11 mouse cellular contexts compared by ENCODE assay signal in genomic region chr6:85409003-85409402, GRCm38 (mm10). TPM values are rescaled to one million over a fixed set of nuclear protein-coding genes. Genes with fewer than 3 reads are reported as not detected.
A peak's percentile ranks its signal among the peaks of the same experiment; 100 is the strongest.
DNase-seq lines count a peak whose midpoint lies in the region; ATAC-seq and TF ChIP-seq lines count a peak whose summit lies in the region.
"Had no signal": no experiment of that assay in that cellular context is flagged by ENCODE, and none has a peak within 500 bp of the region (broad histone marks: within the 10 kb centered on the region; RNA-seq: fewer than 3 reads in every experiment).

No protein-coding gene starts in this region.

- no peak for ATAC-seq in heart, embryonic 11.5 days (replicated peaks; ENCODE audit: insufficient number of reproducible peaks, low FRiP score, low TSS enrichment)
- no peak for ATAC-seq in limb, embryonic 15.5 days (ENCODE audit: insufficient number of reproducible peaks, low FRiP score, low TSS enrichment, low read depth)

- H3K27ac ChIP-seq in heart, embryonic 11.5 days (ENCODE audit: low read depth, low read length), result no peak overlapping the region
- peak overlapping the region; percentile 40 for H3K27ac ChIP-seq in forebrain, embryonic 10.5 days
- H3K27ac ChIP-seq in limb, embryonic 15.5 days, result no peak overlapping the region
- H3K27ac ChIP-seq: liver, embryonic 14.5 days had no signal

- 1% methylated on average over 31 of the region's 31 CpGs for WGBS in heart, embryonic 11.5 days (ENCODE audit: insufficient replicate concordance)
- WGBS in forebrain, embryonic 10.5 days, result 1% methylated on average over 31 of the region's 31 CpGs
- 4% methylated on average over 31 of the region's 31 CpGs for WGBS in limb, embryonic 15.5 days

- H3K4me1 ChIP-seq in heart, embryonic 11.5 days (ENCODE audit: control insufficient read depth, insufficient read depth, low read length), result no peaks in the 10 kb centered on the region
- H3K4me1 ChIP-seq in E14TG2a.4 (replicated peaks; ENCODE audit: low read depth, low read length), result peaks cover 35% of the 10 kb centered on the region
- peaks cover 19% of the 10 kb centered on the region for H3K4me1 ChIP-seq in forebrain, embryonic 10.5 days
- H3K4me1 ChIP-seq in limb, embryonic 15.5 days, result peaks cover 6% of the 10 kb centered on the region

- peaks cover 46% of the 10 kb centered on the region for H3K27me3 ChIP-seq in heart, embryonic 11.5 days (ENCODE audit: control insufficient read depth, insufficient read depth, low read length)
- peaks cover 55% of the 10 kb centered on the region for H3K27me3 ChIP-seq in E14TG2a.4 (ENCODE audit: insufficient read depth, low read length)
- H3K27me3 ChIP-seq in forebrain, embryonic 10.5 days (ENCODE audit: poor library complexity, severe bottlenecking), result peaks cover 71% of the 10 kb centered on the region
- H3K27me3 ChIP-seq in limb, embryonic 15.5 days, result peaks cover 47% of the 10 kb centered on the region

- H3K9me3 ChIP-seq in heart, embryonic 11.5 days (replicated peaks; ENCODE audit: control insufficient read depth, low read length), result no peaks in the 10 kb centered on the region
- H3K9me3 ChIP-seq in E14TG2a.4 (ENCODE audit: low read length), result no peaks in the 10 kb centered on the region
- H3K9me3 ChIP-seq in forebrain, embryonic 10.5 days, result no peaks in the 10 kb centered on the region
- H3K9me3 ChIP-seq in limb, embryonic 15.5 days, result no peaks in the 10 kb centered on the region
- H3K9me3 ChIP-seq: G1E had no signal

- no peak overlapping the region for H3K9ac ChIP-seq in heart, embryonic 11.5 days (ENCODE audit: low read depth, low read length)
- H3K9ac ChIP-seq in limb, embryonic 15.5 days, result no peak overlapping the region
- H3K9ac ChIP-seq: liver, embryonic 14.5 days had no signal

- intact Hi-C loops in heart, postnatal 25 days (cut with DNase I), result no loop called here

- DNase-seq in heart, postnatal 25 days (ENCODE audit: low spot score), result no peak
- peak; percentile 63 for DNase-seq in forebrain, embryonic 10.5 days (ENCODE audit: extremely low spot score, low spot score)
- DNase-seq in ovary, adult 18-20 months (ENCODE audit: low spot score), result no peak
- DNase-seq in urinary bladder, postnatal 10 days (ENCODE audit: low spot score), result no peak
- DNase-seq in kidney, postnatal 14 days, result no peak

- H3K4me2 ChIP-seq in heart, embryonic 11.5 days, result peak overlapping the region; percentile 61
- H3K4me2 ChIP-seq in limb, embryonic 15.5 days, result peak overlapping the region; percentile 24; the same call in 1 of the 2 replicates

- no peak for TF ChIP-seq CTCF in E14TG2a.4 (conservative IDR thresholded peaks at IDR 0.05; ENCODE audit: low read length)

- H3K4me3 ChIP-seq in heart, embryonic 11.5 days (ENCODE audit: low read depth, low read length), result peak overlapping the region; percentile 31
- peak overlapping the region; percentile 75 for H3K4me3 ChIP-seq in E14TG2a.4 (replicated peaks; ENCODE audit: low read length)
- peak overlapping the region; percentile 46 for H3K4me3 ChIP-seq in forebrain, embryonic 10.5 days
- peak overlapping the region; percentile 5; the same call in 1 of the 2 replicates for H3K4me3 ChIP-seq in limb, embryonic 15.5 days

- H3K36me3 ChIP-seq in heart, embryonic 11.5 days (ENCODE audit: control insufficient read depth, insufficient read depth, low read length), result no peaks in the 10 kb centered on the region
- no peaks in the 10 kb centered on the region for H3K36me3 ChIP-seq in E14TG2a.4 (ENCODE audit: insufficient read depth, low read length)
- no peaks in the 10 kb centered on the region for H3K36me3 ChIP-seq in forebrain, embryonic 10.5 days (replicated peaks)
- H3K36me3 ChIP-seq in limb, embryonic 15.5 days, result no peaks in the 10 kb centered on the region
- H3K36me3 ChIP-seq: G1E had no signal

RNA-seq across cellular contexts. Expression of gene Noto, which starts 14.7 kb away (rescaled TPM):
- polyA plus RNA-seq in heart, embryonic 11.5 days (2014; fragmentation: Nextera tagmentation; extraction: Ambion mirVana), result not detected in 2 replicates
- total RNA-seq in heart, postnatal 25 days (2021), result not detected
- polyA plus RNA-seq in forebrain, embryonic 10.5 days (2016; fragmentation: Nextera tagmentation; extraction: Ambion mirVana), result not detected in 2 replicates
- polyA plus RNA-seq in limb, embryonic 15.5 days (2015; fragmentation: Nextera tagmentation; extraction: Ambion mirVana), result not detected in 2 replicates
- polyA plus RNA-seq: G1E; liver, embryonic 14.5 days; testis, adult 2 months had no signal

RNA-seq across cellular contexts. Expression of gene Smyd5, which starts 22.8 kb away (rescaled TPM):
- 38.8 and 42.5 TPM in 2 replicates for polyA plus RNA-seq in heart, embryonic 11.5 days (2014; fragmentation: Nextera tagmentation; extraction: Ambion mirVana)
- 1 to 10 TPM; 6.5 to 8.7 TPM for total RNA-seq in heart, postnatal 25 days (2021)
- 84.4 and 85.8 TPM in 2 replicates for polyA plus RNA-seq in forebrain, embryonic 10.5 days (2016; fragmentation: Nextera tagmentation; extraction: Ambion mirVana)
- polyA plus RNA-seq in limb, embryonic 15.5 days (2015; fragmentation: Nextera tagmentation; extraction: Ambion mirVana), result 48.8 and 50.3 TPM in 2 replicates

RNA-seq across cellular contexts. Expression of gene Rab11fip5, which starts 34.6 kb away (rescaled TPM):
- 16.1 and 17.5 TPM in 2 replicates for polyA plus RNA-seq in heart, embryonic 11.5 days (2014; fragmentation: Nextera tagmentation; extraction: Ambion mirVana)
- total RNA-seq in heart, postnatal 25 days (2021), result 10 to 100 TPM; 59.9 to 68.6 TPM
- polyA plus RNA-seq in forebrain, embryonic 10.5 days (2016; fragmentation: Nextera tagmentation; extraction: Ambion mirVana), result 2.5 and 3.1 TPM in 2 replicates
- polyA plus RNA-seq in limb, embryonic 15.5 days (2015; fragmentation: Nextera tagmentation; extraction: Ambion mirVana), result 21.7 and 24.8 TPM in 2 replicates
- polyA plus RNA-seq: G1E had no signal

RNA-seq across cellular contexts. Expression of gene Cct7, which starts 42.3 kb away (rescaled TPM):
- polyA plus RNA-seq in heart, embryonic 11.5 days (2014; fragmentation: Nextera tagmentation; extraction: Ambion mirVana), result 445 and 477 TPM in 2 replicates
- 100 to 1,000 TPM; 133 to 151 TPM for total RNA-seq in heart, postnatal 25 days (2021)
- polyA plus RNA-seq in forebrain, embryonic 10.5 days (2016; fragmentation: Nextera tagmentation; extraction: Ambion mirVana), result 766 and 774 TPM in 2 replicates
- polyA plus RNA-seq in limb, embryonic 15.5 days (2015; fragmentation: Nextera tagmentation; extraction: Ambion mirVana), result 407 and 425 TPM in 2 replicates

RNA-seq across cellular contexts. Expression of gene Pradc1, which starts 42.8 kb away (rescaled TPM):
- 21.2 and 34.4 TPM in 2 replicates for polyA plus RNA-seq in heart, embryonic 11.5 days (2014; fragmentation: Nextera tagmentation; extraction: Ambion mirVana)
- total RNA-seq in heart, postnatal 25 days (2021), result 10 to 100 TPM; 10.2 to 13.8 TPM
- polyA plus RNA-seq in forebrain, embryonic 10.5 days (2016; fragmentation: Nextera tagmentation; extraction: Ambion mirVana), result 35.3 and 37.2 TPM in 2 replicates
- polyA plus RNA-seq in limb, embryonic 15.5 days (2015; fragmentation: Nextera tagmentation; extraction: Ambion mirVana), result 37.2 and 38.3 TPM in 2 replicates

Comparison
In these comparisons a context has a peak if more than half of its experiments do, and no peak if none do; other contexts are left out.
1. H3K4me3 ChIP-seq: peak in every context shown above with its lines; median percentile 75 in E14TG2a.4; 46 in forebrain, embryonic 10.5 days; 31 in heart, embryonic 11.5 days; 5 in limb, embryonic 15.5 days.